Comparison of ENCODE assay signal across 20 mouse cellular contexts in genomic region chr3:27505582-27505981, GRCm38 (mm10).
DNase-seq lines count a peak whose midpoint lies in the region; ATAC-seq and TF ChIP-seq lines count a peak whose summit lies in the region.
"Had no signal": no experiment of that assay in that cellular context is flagged by ENCODE, and none has a peak within 500 bp of the region (broad histone marks: within the 10 kb centered on the region; RNA-seq: fewer than 3 reads in every experiment).

No protein-coding gene starts in this region.

- peak overlapping the region; percentile 79 for H3K27ac ChIP-seq in heart, embryonic 16.5 days (ENCODE audit: low read length)
- H3K27ac ChIP-seq in hindbrain, postnatal 0 days, result no peak overlapping the region
- H3K27ac ChIP-seq in hindbrain, embryonic 11.5 days (ENCODE audit: low read depth, low read length), result no peak overlapping the region
- H3K27ac ChIP-seq: embryonic facial prominence, embryonic 13.5 days; forebrain, embryonic 12.5 days; intestine, embryonic 15.5 days had no signal

- H3K36me3 ChIP-seq in heart, embryonic 16.5 days (ENCODE audit: control insufficient read depth, insufficient read depth), result peaks cover 14% of the 10 kb centered on the region
- H3K36me3 ChIP-seq in hindbrain, postnatal 0 days (ENCODE audit: insufficient read depth, low read length), result 0 out of 2 replicates have a peak, but pooled peaks cover 7% of the 10 kb centered on the region
- no peaks in the 10 kb centered on the region for H3K36me3 ChIP-seq in hindbrain, embryonic 11.5 days (ENCODE audit: control insufficient read depth, insufficient read depth, low read length)
- H3K36me3 ChIP-seq: forebrain, embryonic 12.5 days had no signal

- H3K9me3 ChIP-seq in heart, embryonic 16.5 days (replicated peaks; ENCODE audit: control insufficient read depth, low read length), result no peaks in the 10 kb centered on the region
- no peaks in the 10 kb centered on the region for H3K9me3 ChIP-seq in hindbrain, postnatal 0 days (ENCODE audit: low read length)
- H3K9me3 ChIP-seq in hindbrain, embryonic 11.5 days (ENCODE audit: control insufficient read depth, low read length), result no peaks in the 10 kb centered on the region
- H3K9me3 ChIP-seq: embryonic facial prominence, embryonic 13.5 days; forebrain, embryonic 12.5 days; heart, embryonic 15.5 days; intestine, embryonic 15.5 days had no signal

- H3K4me1 ChIP-seq in heart, embryonic 16.5 days (ENCODE audit: control insufficient read depth, insufficient read depth, low read length), result peaks cover 27% of the 10 kb centered on the region
- H3K4me1 ChIP-seq in hindbrain, postnatal 0 days (ENCODE audit: insufficient read depth, low read length), result no peaks in the 10 kb centered on the region
- H3K4me1 ChIP-seq in hindbrain, embryonic 11.5 days (replicated peaks; ENCODE audit: control insufficient read depth, insufficient read depth, low read length), result no peaks in the 10 kb centered on the region
- H3K4me1 ChIP-seq: forebrain, embryonic 12.5 days; intestine, embryonic 15.5 days had no signal

- no peak overlapping the region for H3K4me2 ChIP-seq in heart, embryonic 16.5 days (ENCODE audit: low read depth, low read length)
- no peak overlapping the region for H3K4me2 ChIP-seq in hindbrain, postnatal 0 days (ENCODE audit: low read depth, low read length)
- no peak overlapping the region for H3K4me2 ChIP-seq in hindbrain, embryonic 11.5 days (replicated peaks; ENCODE audit: low read depth, low read length)
- H3K4me2 ChIP-seq: embryonic facial prominence, embryonic 13.5 days; forebrain, embryonic 12.5 days; heart, embryonic 11.5 days; heart, embryonic 15.5 days; intestine, embryonic 15.5 days had no signal

- no peak for TF ChIP-seq CTCF in hindbrain, postnatal 0 days (IDR thresholded peaks at IDR 0.05; ENCODE audit: low read depth)

- H3K4me3 ChIP-seq in heart, embryonic 16.5 days (ENCODE audit: low read length), result no peak overlapping the region
- no peak overlapping the region for H3K4me3 ChIP-seq in hindbrain, postnatal 0 days (ENCODE audit: low read length)
- no peak overlapping the region for H3K4me3 ChIP-seq in hindbrain, embryonic 11.5 days (ENCODE audit: low read depth, low read length)
- H3K4me3 ChIP-seq: embryonic facial prominence, embryonic 13.5 days; forebrain, embryonic 12.5 days; heart, embryonic 15.5 days; intestine, embryonic 15.5 days had no signal

- no peaks in the 10 kb centered on the region for H3K27me3 ChIP-seq in heart, embryonic 16.5 days (ENCODE audit: control insufficient read depth, insufficient read depth, low read length)
- no peaks in the 10 kb centered on the region for H3K27me3 ChIP-seq in hindbrain, postnatal 0 days (ENCODE audit: insufficient read depth, low read length)
- no peaks in the 10 kb centered on the region for H3K27me3 ChIP-seq in hindbrain, embryonic 11.5 days (ENCODE audit: control insufficient read depth, insufficient read depth, low read length)
- H3K27me3 ChIP-seq: embryonic facial prominence, embryonic 13.5 days; forebrain, embryonic 12.5 days; heart, embryonic 15.5 days; intestine, embryonic 15.5 days had no signal

- H3K9ac ChIP-seq in heart, embryonic 16.5 days (ENCODE audit: low read length), result no peak overlapping the region
- no peak overlapping the region for H3K9ac ChIP-seq in hindbrain, postnatal 0 days (replicated peaks; ENCODE audit: low read length)
- H3K9ac ChIP-seq in hindbrain, embryonic 11.5 days (ENCODE audit: low read depth, low read length), result no peak overlapping the region
- H3K9ac ChIP-seq: embryonic facial prominence, embryonic 13.5 days; forebrain, embryonic 12.5 days; heart, embryonic 15.5 days; intestine, embryonic 15.5 days had no signal

- 81% methylated on average over 3 of the region's 3 CpGs for WGBS in heart, embryonic 16.5 days
- WGBS in hindbrain, postnatal 0 days, result 68% methylated on average over 3 of the region's 3 CpGs
- WGBS in hindbrain, embryonic 11.5 days, result 94% methylated on average over 3 of the region's 3 CpGs

- ATAC-seq in heart, embryonic 16.5 days (replicated peaks; ENCODE audit: extremely low read depth, insufficient read depth, low FRiP score), result no peak
- 0 out of 2 replicates have a peak, but pooled peaks have one; percentile 56 for ATAC-seq in hindbrain, postnatal 0 days
- no peak for ATAC-seq in hindbrain, embryonic 11.5 days (ENCODE audit: low FRiP score)
- ATAC-seq: forebrain, embryonic 16.5 days; intestine, embryonic 15.5 days had no signal

- DNase-seq in heart, adult 8-10 months (ENCODE audit: low spot score), result no peak
- no peak for DNase-seq in hindbrain, postnatal 0 days (ENCODE audit: low spot score)
- DNase-seq in hindbrain, embryonic 11.5 days (ENCODE audit: low spot score), result no peak
- peak; percentile 25 for DNase-seq in ovary, postnatal 36 days (ENCODE audit: low spot score)
- DNase-seq in ovary, postnatal 14 days (ENCODE audit: low spot score), result no peak
- DNase-seq in right cerebral cortex, adult 2 months (ENCODE audit: low spot score in 2 of 2), result no peak
- DNase-seq: adrenal gland, adult 2 months; cerebellum, adult 11 months; cerebellum, adult 9-10 months; cerebellum, postnatal 36 days; gastrocnemius, postnatal 10 days; heart, adult 18-20 months; heart, postnatal 4 days had no signal
